ENCODE assay signal across 18 mouse cellular contexts in the genomic region with DNA sequence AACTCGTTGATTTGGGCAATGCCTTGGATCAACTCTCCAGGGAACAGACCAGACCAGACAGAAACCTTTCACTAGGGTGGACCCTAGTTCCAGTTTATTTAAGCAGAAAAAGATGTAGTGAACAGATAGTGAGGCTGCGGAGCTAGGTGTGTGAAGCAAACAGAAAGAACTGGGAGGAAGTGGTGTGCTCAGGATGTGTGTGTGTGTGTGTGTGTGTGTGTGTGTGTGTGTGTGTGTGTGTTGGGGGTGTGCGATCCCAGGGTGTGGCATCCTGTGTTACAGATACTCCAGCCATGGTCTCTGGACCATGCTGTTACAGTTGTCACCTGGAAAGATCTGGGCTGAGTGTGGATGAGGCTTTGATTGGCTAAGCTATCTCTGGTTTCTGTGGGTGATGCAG.
DNase-seq lines count a peak whose midpoint lies in the region; ATAC-seq lines count a peak whose summit lies in the region.
"Had no signal": no experiment of that assay in that cellular context is flagged by ENCODE, and none has a peak within 500 bp of the region (broad histone marks: within the 10 kb centered on the region; RNA-seq: fewer than 3 reads in every experiment).

No protein-coding gene starts in this region.

- DNase-seq in natural killer cell, adult 2 months (ENCODE audit: low spot score in 2 of 2) = peak; percentile 46 to 55
- DNase-seq in thymus, postnatal 25 days = peak; percentile 68
- no peak for DNase-seq in urinary bladder, postnatal 10 days (ENCODE audit: low spot score)
- DNase-seq in right cerebral cortex, postnatal 36 days (ENCODE audit: low spot score in 2 of 2) = no peak
- no peak for DNase-seq in frontal cortex, adult 2 months (ENCODE audit: extremely low spot score in 1 of 2, low spot score in 1 of 2)
- DNase-seq: adrenal gland, adult 2 months; cerebellum, adult 2 months; cerebellum, postnatal 25 days; gastrocnemius, postnatal 10 days; heart, adult 18-20 months; kidney, adult 2 months; kidney, postnatal 14 days; lung, postnatal 4 days; right cerebral cortex, postnatal 14 days; spleen, adult 18-20 months had no signal

- ATAC-seq in CD4-positive, CD25-positive, alpha-beta regulatory T cell, adult 4 months = peak; percentile 80
- ATAC-seq in activated CD4-positive, CD25-positive, alpha-beta regulatory T cell, adult 4 months = peak; percentile 85
- ATAC-seq: forebrain, embryonic 15.5 days had no signal

Comparison
In these comparisons a context has a peak if more than half of its experiments do, and no peak if none do; other contexts are left out.
1. DNase-seq: peak in natural killer cell, adult 2 months (2 of 2) and thymus, postnatal 25 days (single experiment); none in urinary bladder, postnatal 10 days (single experiment), right cerebral cortex, postnatal 36 days (0 of 2) and frontal cortex, adult 2 months (0 of 2).